Mouse (Mus musculus): ENCODE data around the gene Ipo4. TPM values are rescaled to one million over a fixed set of nuclear protein-coding genes. Genes with fewer than 3 reads are reported as not detected.

The Ipo4 gene
- total RNA-seq, 2 experiments from 2014 or later = 161 to 176 TPM

GRCm38 (mm10) chr14:55634874-55635522 is 759 bp downstream of the Ipo4 start:
- peak; percentile 67 for DNase-seq
- intact Hi-C loops (cut with DNase I) = no loop called here

- intact Hi-C loops (cut with DNase I) = no loop called here
- peak; percentile 29 for DNase-seq
These were observed 6.4 kb downstream of the Ipo4 start for GRCm38 (mm10) chr14:55629312-55629711.

GRCm38 (mm10) chr14:55628077-55628827 is 7.5 kb downstream of the Ipo4 start:
- intact Hi-C loops (cut with DNase I) = no loop called here
- no peak for DNase-seq

- intact Hi-C loops (cut with DNase I) = no loop called here
- no peak for DNase-seq
These were observed 17.1 kb downstream of the Ipo4 start for GRCm38 (mm10) chr14:55618486-55619195.

- DNase-seq = peak; percentile 45
- intact Hi-C loops (cut with DNase I) = no loop called here
These were observed 17.9 kb downstream of the Ipo4 start, which contains the start of gene Rec8 for GRCm38 (mm10) chr14:55617822-55618221. TSS of gene Rec8 (plus strand) at chr14:55618037.

- no peak for DNase-seq
- intact Hi-C loops (cut with DNase I) = no loop called here
These were observed 18.9 kb downstream of the Ipo4 start for GRCm38 (mm10) chr14:55616844-55617243.

GRCm38 (mm10) chr14:55615876-55616275 is 19.9 kb downstream of the Ipo4 start:
- intact Hi-C loops (cut with DNase I) = no loop called here
- no peak for DNase-seq

GRCm38 (mm10) chr14:55614565-55615178 is 21.1 kb downstream of the Ipo4 start:
- intact Hi-C loops (cut with DNase I) = no loop called here
- no peak for DNase-seq

- no peak for DNase-seq
These were observed 22.4 kb downstream of the Ipo4 start for GRCm38 (mm10) chr14:55613346-55613745.

GRCm38 (mm10) chr14:55608339-55608738 is 27.4 kb downstream of the Ipo4 start:
- intact Hi-C loops (cut with DNase I) = no loop called here

More at GRCm38 (mm10) chr14:55613346-55613745, 22.4 kb downstream of the Ipo4 start:
- intact Hi-C loops (cut with DNase I) = no loop called here

GRCm38 (mm10) chr14:55605743-55606459 is 29.9 kb downstream of the Ipo4 start:
- no peak for DNase-seq
- intact Hi-C loops (cut with DNase I) = no loop called here

More at GRCm38 (mm10) chr14:55608339-55608738, 27.4 kb downstream of the Ipo4 start:
- no peak for DNase-seq

- no peak for DNase-seq
- intact Hi-C loops (cut with DNase I) = no loop called here
These were observed 30.9 kb downstream of the Ipo4 start for GRCm38 (mm10) chr14:55604823-55605222.

GRCm38 (mm10) chr14:55603633-55604576 is 31.9 kb downstream of the Ipo4 start:
- DNase-seq = peak; percentile 85
- intact Hi-C loops (cut with DNase I) = no loop called here

GRCm38 (mm10) chr14:55603271-55603632 is 32.5 kb downstream of the Ipo4 start, which contains the start of gene Irf9:
TSS of gene Irf9 (plus strand) at chr14:55603571.
- intact Hi-C loops (cut with DNase I) = no loop called here
- DNase-seq = no peak

- intact Hi-C loops (cut with DNase I) = no loop called here
These were observed 37.0 kb downstream of the Ipo4 start for GRCm38 (mm10) chr14:55598521-55599390.

GRCm38 (mm10) chr14:55596036-55596690 is 39.6 kb downstream of the Ipo4 start:
- peak; percentile 48 for DNase-seq
- intact Hi-C loops (cut with DNase I) = no loop called here

More at GRCm38 (mm10) chr14:55598521-55599390, 37.0 kb downstream of the Ipo4 start:
- DNase-seq = no peak

- no peak for DNase-seq
- intact Hi-C loops (cut with DNase I) = no loop called here
These were observed 43.5 kb downstream of the Ipo4 start for GRCm38 (mm10) chr14:55592226-55592625.
